Mouse (Mus musculus) hindbrain, embryonic 16.5 days (tissue): ENCODE measurements around the gene Agtrap. TPM values are rescaled to one million over a fixed set of nuclear protein-coding genes. Genes with fewer than 3 reads are reported as not detected.
"Not testable (repeated sequence)": the region's sequence is repeated elsewhere in the genome, so short reads cannot be mapped to it uniquely, and the experiment has no call there.

Experiments used
- ATAC-seq: fragments of 200-750 bp; cut with Nextera tagmentation; 2 replicates; pipeline ENCODE4 v1.8.0; 2017; ENCODE audit warnings: moderate TSS enrichment, moderate library complexity
- H3K27ac ChIP-seq: fragments of 300-500 bp; sonication (generic); 2 replicates; pipeline ENCODE4 v1.5.1; 2014; ENCODE audit warnings: low read depth, mild to moderate bottlenecking, control low read depth, low read length, moderate library complexity
- H3K27me3 ChIP-seq: fragments of 300-500 bp; sonication (generic); replicated peaks from 2 replicates; pipeline ENCODE4 v1.6.1; 2014; ENCODE audit warnings: low read length; ENCODE audit not compliant: control insufficient read depth, insufficient read depth
- H3K36me3 ChIP-seq: fragments of 300-500 bp; sonication (generic); 2 replicates; pipeline ENCODE4 v1.6.1; 2014; ENCODE audit warnings: mild to moderate bottlenecking, low read length, moderate library complexity, mixed read lengths; ENCODE audit not compliant: control insufficient read depth, insufficient read depth
- H3K4me1 ChIP-seq: fragments of 300-500 bp; sonication (generic); 2 replicates; pipeline ENCODE4 v1.6.1; 2014; ENCODE audit warnings: low read depth, low read length; ENCODE audit not compliant: control insufficient read depth, insufficient read depth
- H3K4me2 ChIP-seq: fragments of 300-500 bp; sonication (generic); 2 replicates; pipeline ENCODE4 v1.6.1; 2014; ENCODE audit warnings: mild to moderate bottlenecking, low read length, control low read depth, moderate library complexity
- H3K4me3 ChIP-seq: fragments of 300-500 bp; sonication (generic); 2 replicates; pipeline ENCODE4 v1.5.1; 2014; ENCODE audit warnings: mild to moderate bottlenecking, low read length, control low read depth, moderate library complexity
- H3K9ac ChIP-seq: fragments of 300-500 bp; sonication (generic); 2 replicates; pipeline ENCODE4 v1.6.1; 2014; ENCODE audit warnings: low read depth, mild to moderate bottlenecking, control low read depth, low read length, moderate library complexity
- H3K9me3 ChIP-seq: fragments of 300-500 bp; sonication (generic); 2 replicates; pipeline ENCODE4 v1.6.1; 2014; ENCODE audit warnings: mild to moderate bottlenecking, low read length, moderate library complexity; ENCODE audit not compliant: control insufficient read depth
- WGBS: fragments of 180-500 bp; shearing (Covaris S2); extraction: QIAGEN DNeasy Blood & Tissue Kit; methylation state at CpG from one replicate; pipeline ENCODE4 v1.1.7; 2014; 5-methylcytosine and 5-hydroxymethylcytosine counted together
- polyA plus RNA-seq: library from polyadenylated mRNA; unstranded; fragments of >200 nt; fragmentation: Nextera tagmentation; extraction: Ambion mirVana; gene quantifications from 2 replicates; pipeline ENCODE4 v1.2.1, GENCODE M21; 2015

Agtrap gene
- polyA plus RNA-seq, 1 experiment from 2014 or later = 7.4 TPM

GRCm38 (mm10) chr4:148057661-148058209, 30.1 kb downstream of the Agtrap start:
- H3K9me3 ChIP-seq = no peaks in the 10 kb centered on the region
- no peak overlapping the region for H3K4me3 ChIP-seq
- ATAC-seq = no peak
- WGBS = 65% methylated on average over 5 of the region's 5 CpGs
- H3K9ac ChIP-seq = no peak overlapping the region
- no peak overlapping the region for H3K4me2 ChIP-seq
- no peaks in the 10 kb centered on the region for H3K4me1 ChIP-seq
- no peak overlapping the region for H3K27ac ChIP-seq
- H3K27me3 ChIP-seq = no peaks in the 10 kb centered on the region
- H3K36me3 ChIP-seq = peaks cover 31% of the 10 kb centered on the region

GRCm38 (mm10) chr4:148056801-148057200, 31.0 kb downstream of the Agtrap start:
- Histone ChIP-seq H3K27me3 (no peaks in the 10 kb centered on the region), H3K4me3 (no peak overlapping the region), H3K27ac (peak overlapping the region; percentile 29; the same call in 1 of the 2 replicates), H3K9ac (no peak overlapping the region), H3K36me3 (peaks cover 40% of the 10 kb centered on the region), H3K4me2 (no peak overlapping the region), H3K4me1 (no peaks in the 10 kb centered on the region), H3K9me3 (no peaks in the 10 kb centered on the region)
- no peak for ATAC-seq
- 92% methylated on average over 4 of the region's 4 CpGs for WGBS

- WGBS = 84% methylated on average over 7 of the region's 7 CpGs
- no peak overlapping the region for H3K4me3 ChIP-seq
- no peaks in the 10 kb centered on the region for H3K27me3 ChIP-seq
- H3K9ac ChIP-seq = 0 out of 2 replicates have a peak overlapping the region, but pooled peaks have one; percentile 27
- H3K36me3 ChIP-seq = peaks cover 44% of the 10 kb centered on the region
- H3K4me1 ChIP-seq = no peaks in the 10 kb centered on the region
- no peak for ATAC-seq
- H3K9me3 ChIP-seq = no peaks in the 10 kb centered on the region
- H3K27ac ChIP-seq = peak overlapping the region; percentile 29; the same call in 1 of the 2 replicates
- H3K4me2 ChIP-seq = no peak overlapping the region
These were observed 31.6 kb downstream of the Agtrap start for GRCm38 (mm10) chr4:148056246-148056645.

- Histone ChIP-seq H3K4me1 (no peaks in the 10 kb centered on the region), H3K27me3 (no peaks in the 10 kb centered on the region), H3K4me3 (no peak overlapping the region), H3K9me3 (no peaks in the 10 kb centered on the region), H3K27ac (no peak overlapping the region), H3K4me2 (no peak overlapping the region), H3K36me3 (peaks cover 44% of the 10 kb centered on the region), H3K9ac (no peak overlapping the region)
- 89% methylated on average over 21 of the region's 21 CpGs for WGBS
- no peak for ATAC-seq
These were observed 32.7 kb downstream of the Agtrap start for GRCm38 (mm10) chr4:148054961-148055695.

- ATAC-seq = no peak; the same call in 1 of the 2 replicates
- WGBS = 83% methylated on average over 12 of the region's 12 CpGs
- Histone ChIP-seq H3K9me3 (no peaks in the 10 kb centered on the region), H3K27me3 (no peaks in the 10 kb centered on the region), H3K36me3 (peaks cover 45% of the 10 kb centered on the region), H3K4me1 (no peaks in the 10 kb centered on the region), H3K9ac (no peak overlapping the region), H3K4me2 (no peak overlapping the region), H3K27ac (no peak overlapping the region), H3K4me3 (no peak overlapping the region)
These were observed 34.4 kb downstream of the Agtrap start for GRCm38 (mm10) chr4:148053417-148053920.

- peaks cover 50% of the 10 kb centered on the region for H3K36me3 ChIP-seq
- no peaks in the 10 kb centered on the region for H3K9me3 ChIP-seq
- no peak overlapping the region for H3K27ac ChIP-seq
- H3K4me3 ChIP-seq = no peak overlapping the region
- no peak for ATAC-seq
- H3K9ac ChIP-seq = no peak overlapping the region
- no peaks in the 10 kb centered on the region for H3K27me3 ChIP-seq
- no peak overlapping the region for H3K4me2 ChIP-seq
- H3K4me1 ChIP-seq = no peaks in the 10 kb centered on the region
- 82% methylated on average over 2 of the region's 2 CpGs for WGBS
These were observed 34.9 kb downstream of the Agtrap start for GRCm38 (mm10) chr4:148052976-148053375.

- H3K4me1 ChIP-seq = no peaks in the 10 kb centered on the region
- no peak for ATAC-seq
- no peak overlapping the region for H3K27ac ChIP-seq
- H3K4me2 ChIP-seq = no peak overlapping the region
- H3K9ac ChIP-seq = no peak overlapping the region
- H3K9me3 ChIP-seq = no peaks in the 10 kb centered on the region
- H3K27me3 ChIP-seq = no peaks in the 10 kb centered on the region
- H3K36me3 ChIP-seq = peaks cover 45% of the 10 kb centered on the region
- no peak overlapping the region for H3K4me3 ChIP-seq
- 89% methylated on average over 11 of the region's 11 CpGs for WGBS
These were observed 35.9 kb downstream of the Agtrap start for GRCm38 (mm10) chr4:148051886-148052285.

GRCm38 (mm10) chr4:148051046-148051776, 36.6 kb downstream of the Agtrap start:
- Histone ChIP-seq H3K4me3 (no peak overlapping the region), H3K27ac (no peak overlapping the region), H3K36me3 (peaks cover 40% of the 10 kb centered on the region), H3K27me3 (no peaks in the 10 kb centered on the region), H3K9me3 (no peaks in the 10 kb centered on the region), H3K4me1 (no peaks in the 10 kb centered on the region), H3K9ac (no peak overlapping the region), H3K4me2 (no peak overlapping the region)
- ATAC-seq = no peak
- 91% methylated on average over 13 of the region's 13 CpGs for WGBS

GRCm38 (mm10) chr4:148050396-148050914, 37.4 kb downstream of the Agtrap start:
- ATAC-seq, H3K9ac ChIP-seq, H3K4me3 ChIP-seq, H3K9me3 ChIP-seq, H3K4me2 ChIP-seq, H3K4me1 ChIP-seq, H3K27me3 ChIP-seq, H3K27ac ChIP-seq: not testable (repeated sequence)
- peaks cover 32% of the 10 kb centered on the region for H3K36me3 ChIP-seq
- 99% methylated on average over 3 of the region's 3 CpGs for WGBS
